Mouse (Mus musculus) small intestine, adult 2 months (tissue): Measurements from ENCODE around the gene Rad9a.

Experiments used
- CTCF ChIP-seq: fragments of 200-500 bp; IDR thresholded peaks from 2 replicates; pipeline ENCODE4 v1.5.1; 2012; ENCODE audit warnings: low read depth, mild to moderate bottlenecking, control low read depth, inconsistent platforms, low read length, moderate library complexity, mixed read lengths; ENCODE audit not compliant: insufficient replicate concordance, insufficient read length; ENCODE audit errors: extremely low read depth
- POLR2A ChIP-seq: fragments of 200-500 bp; IDR thresholded peaks from 2 replicates; pipeline ENCODE4 v1.6.1; 2012; ENCODE audit warnings: low read depth, mild to moderate bottlenecking, control low read depth, inconsistent platforms, low read length, moderate library complexity

- TF ChIP-seq POLR2A = no peak
- TF ChIP-seq CTCF = no peak
Observed at GRCm38 (mm10) chr19:4226779-4227178, 25.3 kb upstream of the Rad9a start.
